Mouse (Mus musculus): ENCODE data around the gene Fam71f1.

- TF ChIP-seq CTCF (IDR thresholded peaks at IDR 0.05; ENCODE audit: extremely low read depth, insufficient read depth, low read length) (no peak), POLR2A (IDR thresholded peaks at IDR 0.05; ENCODE audit: extremely low read depth, insufficient read depth, low read length) (no peak)
Observed at GRCm38 (mm10) chr6:29329514-29329913, 10.6 kb downstream of the Fam71f1 start.

Measured in cortical plate, adult 2 months (tissue).